Mouse (Mus musculus): ENCODE results near the gene Herc3. TPM values are rescaled to one million over a fixed set of nuclear protein-coding genes. Genes with fewer than 3 reads are reported as not detected.
"Not testable (repeated sequence)": the region's sequence is repeated elsewhere in the genome, so short reads cannot be mapped to it uniquely, and the experiment has no call there.

Herc3 gene
- polyA plus RNA-seq, 1 experiment from 2014 or later: 15.0 TPM

- 0 out of 2 replicates have a peak, but pooled peaks cover 7% of the 10 kb centered on the region for H3K36me3 ChIP-seq (ENCODE audit: poor library complexity, severe bottlenecking)
- no peaks in the 10 kb centered on the region for H3K9me3 ChIP-seq (replicated peaks)
- ATAC-seq: peak; percentile 34; the same call in 1 of the 2 replicates
- H3K9ac ChIP-seq: no peak overlapping the region
- H3K4me3 ChIP-seq: no peak overlapping the region
- H3K27ac ChIP-seq: peak overlapping the region; percentile 59; the same call in 1 of the 2 replicates
- WGBS: 78% methylated on average over 4 of the region's 4 CpGs
- H3K4me1 ChIP-seq: 0 out of 2 replicates have a peak, but pooled peaks cover 3% of the 10 kb centered on the region
- no peaks in the 10 kb centered on the region for H3K27me3 ChIP-seq
- no peak overlapping the region for H3K4me2 ChIP-seq
These were observed 32.5 kb downstream of the Herc3 start for GRCm38 (mm10) chr6:58863631-58864235.

DNA sequence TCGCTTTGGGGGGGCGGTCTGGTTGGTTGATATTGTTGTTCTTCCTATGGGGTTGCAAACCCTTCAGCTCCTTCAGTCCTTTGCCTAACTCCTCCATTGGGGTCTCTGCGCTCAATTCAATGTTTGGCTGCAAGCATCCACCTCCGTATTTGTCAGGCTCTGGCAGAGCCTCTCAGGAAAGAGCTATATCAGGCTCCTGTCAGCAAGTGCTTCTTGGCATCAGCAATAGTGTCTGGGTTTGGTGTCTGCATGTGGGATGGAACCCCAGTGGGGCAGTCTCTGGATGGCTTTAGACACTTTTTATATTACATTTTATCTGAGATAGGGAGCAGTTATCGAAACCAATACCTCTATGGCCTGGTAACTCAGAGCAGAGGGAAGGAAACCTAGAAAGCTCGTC lies 36.6 kb downstream of the Herc3 start:
- not testable (repeated sequence) for H3K9me3 ChIP-seq (replicated peaks); H3K27ac ChIP-seq; H3K4me1 ChIP-seq; H3K4me3 ChIP-seq; H3K4me2 ChIP-seq; H3K27me3 ChIP-seq; ATAC-seq; H3K36me3 ChIP-seq (ENCODE audit: poor library complexity, severe bottlenecking); H3K9ac ChIP-seq
- 97% methylated on average over 6 of the region's 6 CpGs for WGBS

DNA sequence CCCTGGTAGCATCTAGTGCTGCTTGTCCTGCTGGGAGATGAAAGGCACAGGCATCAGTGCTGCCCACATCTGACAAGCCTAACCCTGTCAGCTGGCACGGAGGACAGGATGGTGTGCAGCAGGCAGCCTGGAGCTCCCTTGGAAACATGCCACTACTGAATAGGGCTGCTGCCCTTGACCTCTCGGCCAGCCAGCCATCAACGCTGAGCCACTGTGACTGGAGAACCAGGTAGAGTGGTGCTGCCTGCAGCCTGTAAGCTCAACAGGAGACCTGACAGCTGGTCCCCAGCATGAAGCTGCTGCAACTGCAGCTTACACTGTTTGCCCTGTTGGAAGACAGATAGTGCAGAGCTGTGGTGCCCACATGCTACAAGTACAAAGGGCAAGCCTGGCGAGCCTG lies 48.3 kb downstream of the Herc3 start:
- Histone ChIP-seq H3K9ac (no peak overlapping the region), H3K9me3 (replicated peaks) (no peaks in the 10 kb centered on the region), H3K4me2 (no peak overlapping the region), H3K36me3 (ENCODE audit: poor library complexity, severe bottlenecking) (peaks cover 21% of the 10 kb centered on the region; the same call in 1 of the 2 replicates), H3K27me3 (no peaks in the 10 kb centered on the region), H3K4me3 (no peak overlapping the region), H3K27ac (no peak overlapping the region), H3K4me1 (no peaks in the 10 kb centered on the region)
- no peak for ATAC-seq
- 83% methylated on average over 4 of the region's 4 CpGs for WGBS

DNA sequence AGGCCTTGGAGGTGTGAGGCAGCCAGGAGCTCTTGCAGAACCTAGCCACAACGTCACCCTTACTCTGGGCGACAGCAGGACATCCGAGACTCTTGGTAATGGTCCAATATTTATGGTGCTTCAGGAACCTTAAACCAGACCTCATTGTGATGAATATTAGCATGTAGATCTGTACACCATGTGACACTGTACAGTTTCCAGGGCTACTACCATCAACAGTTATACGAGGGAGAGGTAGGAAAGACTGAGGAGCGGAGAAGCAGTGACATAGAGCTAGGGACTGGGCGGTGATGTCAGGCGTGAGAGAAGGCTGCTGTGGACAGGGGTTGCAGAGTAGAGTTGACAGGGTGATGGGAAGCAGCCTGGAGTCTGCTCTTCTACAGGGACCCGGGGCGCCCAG lies 48.7 kb downstream of the Herc3 start:
- H3K27me3 ChIP-seq: no peaks in the 10 kb centered on the region
- WGBS: 92% methylated on average over 9 of the region's 9 CpGs

GRCm38 (mm10) chr6:58880861-58881260 lies 49.6 kb downstream of the Herc3 start:
- Histone ChIP-seq H3K27ac (no peak overlapping the region), H3K4me2 (no peak overlapping the region), H3K27me3 (no peaks in the 10 kb centered on the region), H3K9ac (no peak overlapping the region), H3K36me3 (ENCODE audit: poor library complexity, severe bottlenecking) (peaks cover 21% of the 10 kb centered on the region; the same call in 1 of the 2 replicates), H3K4me1 (no peaks in the 10 kb centered on the region), H3K9me3 (replicated peaks) (no peaks in the 10 kb centered on the region), H3K4me3 (no peak overlapping the region)
- no peak for ATAC-seq
- WGBS: 96% methylated on average over 5 of the region's 5 CpGs

More for the DNA sequence above, 48.7 kb downstream of the Herc3 start:
- H3K9me3 ChIP-seq (replicated peaks): no peaks in the 10 kb centered on the region
- no peak overlapping the region for H3K27ac ChIP-seq
- H3K4me3 ChIP-seq: no peak overlapping the region
- peaks cover 21% of the 10 kb centered on the region; the same call in 1 of the 2 replicates for H3K36me3 ChIP-seq (ENCODE audit: poor library complexity, severe bottlenecking)
- no peak overlapping the region for H3K4me2 ChIP-seq
- ATAC-seq: 0 out of 2 replicates have a peak, but pooled peaks have one; percentile 21
- no peaks in the 10 kb centered on the region for H3K4me1 ChIP-seq
- H3K9ac ChIP-seq: no peak overlapping the region

- no peak for ATAC-seq
- Histone ChIP-seq H3K27me3 (no peaks in the 10 kb centered on the region), H3K36me3 (ENCODE audit: poor library complexity, severe bottlenecking) (peaks cover 17% of the 10 kb centered on the region; the same call in 1 of the 2 replicates), H3K4me2 (no peak overlapping the region), H3K9me3 (replicated peaks) (no peaks in the 10 kb centered on the region), H3K9ac (no peak overlapping the region), H3K4me3 (no peak overlapping the region), H3K4me1 (no peaks in the 10 kb centered on the region), H3K27ac (no peak overlapping the region)
- WGBS: 88% methylated on average over 3 of the region's 3 CpGs
These were observed 50.1 kb downstream of the Herc3 start for GRCm38 (mm10) chr6:58881363-58881762.

GRCm38 (mm10) chr6:58882271-58882670 lies 51.0 kb downstream of the Herc3 start:
- Histone ChIP-seq H3K4me1 (no peaks in the 10 kb centered on the region), H3K27me3 (no peaks in the 10 kb centered on the region), H3K9ac (no peak overlapping the region), H3K9me3 (replicated peaks) (no peaks in the 10 kb centered on the region), H3K4me3 (no peak overlapping the region), H3K36me3 (ENCODE audit: poor library complexity, severe bottlenecking) (peaks cover 15% of the 10 kb centered on the region; the same call in 1 of the 2 replicates), H3K4me2 (no peak overlapping the region), H3K27ac (no peak overlapping the region)
- ATAC-seq: no peak
- 80% methylated on average over 6 of the region's 6 CpGs for WGBS

DNA sequence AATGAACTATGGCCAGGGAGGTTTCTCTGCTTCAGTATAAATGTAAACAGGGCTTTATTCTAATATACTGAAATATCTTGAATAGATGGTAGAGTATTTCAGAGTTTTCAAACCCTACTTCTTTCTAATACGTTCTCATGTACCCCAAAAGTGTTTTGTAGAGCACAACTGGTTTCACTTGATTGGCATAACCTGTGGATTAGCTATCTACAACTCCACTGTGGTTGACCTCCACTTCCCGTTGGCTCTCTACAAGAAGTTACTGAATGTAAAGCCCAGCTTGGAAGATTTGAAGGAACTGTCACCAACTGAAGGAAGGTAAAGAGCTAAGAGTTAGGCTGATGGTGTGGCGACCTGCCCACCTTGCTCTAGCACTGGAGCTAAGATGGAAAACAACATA lies 58.7 kb downstream of the Herc3 start:
- Histone ChIP-seq H3K4me1 (no peaks in the 10 kb centered on the region), H3K9ac (no peak overlapping the region), H3K27ac (no peak overlapping the region), H3K27me3 (0 out of 2 replicates have a peak, but pooled peaks cover 3% of the 10 kb centered on the region), H3K4me3 (no peak overlapping the region), H3K9me3 (replicated peaks) (no peaks in the 10 kb centered on the region), H3K36me3 (ENCODE audit: poor library complexity, severe bottlenecking) (peaks cover 9% of the 10 kb centered on the region; the same call in 1 of the 2 replicates), H3K4me2 (no peak overlapping the region)
- no peak for ATAC-seq
- WGBS: 94% methylated on average over 3 of the region's 3 CpGs

GRCm38 (mm10) chr6:58893307-58893706 lies 62.0 kb downstream of the Herc3 start:
- Histone ChIP-seq H3K4me1 (peaks cover 15% of the 10 kb centered on the region), H3K27me3 (0 out of 2 replicates have a peak, but pooled peaks cover 3% of the 10 kb centered on the region), H3K9ac (no peak overlapping the region), H3K4me3 (no peak overlapping the region), H3K9me3 (replicated peaks) (no peaks in the 10 kb centered on the region), H3K36me3 (ENCODE audit: poor library complexity, severe bottlenecking) (peaks cover 9% of the 10 kb centered on the region; the same call in 1 of the 2 replicates), H3K27ac (no peak overlapping the region), H3K4me2 (no peak overlapping the region)
- ATAC-seq: no peak
- WGBS: 94% methylated on average over 6 of the region's 6 CpGs

DNA sequence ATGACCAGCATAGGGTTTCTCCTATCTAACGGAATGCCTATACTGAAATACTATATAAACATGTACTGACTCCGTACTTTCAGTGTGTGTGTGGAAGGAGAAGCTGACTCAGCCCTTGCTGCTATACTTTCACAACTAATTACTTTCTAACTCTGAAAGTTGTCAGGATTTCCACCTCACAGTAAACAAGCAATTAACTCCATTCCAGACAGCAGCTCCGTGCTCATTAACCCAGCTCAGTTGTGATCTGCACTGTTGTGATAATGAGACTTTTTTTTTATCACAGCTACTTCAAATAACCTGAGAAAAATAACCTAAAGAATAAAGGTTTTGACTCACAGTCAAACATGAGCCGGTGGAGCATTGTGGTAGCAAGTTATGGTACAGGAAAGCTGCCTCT lies 63.7 kb downstream of the Herc3 start:
- Histone ChIP-seq H3K4me2 (no peak overlapping the region), H3K27me3 (0 out of 2 replicates have a peak, but pooled peaks cover 3% of the 10 kb centered on the region), H3K9me3 (replicated peaks) (no peaks in the 10 kb centered on the region), H3K36me3 (ENCODE audit: poor library complexity, severe bottlenecking) (peaks cover 8% of the 10 kb centered on the region; the same call in 1 of the 2 replicates), H3K9ac (no peak overlapping the region), H3K27ac (no peak overlapping the region), H3K4me3 (no peak overlapping the region), H3K4me1 (peaks cover 19% of the 10 kb centered on the region)
- WGBS: 32% methylated on average over 4 of the region's 4 CpGs
- ATAC-seq: peak; percentile 78

- WGBS: 62% methylated on average over 3 of the region's 3 CpGs
- H3K9ac ChIP-seq: no peak overlapping the region
- 0 out of 2 replicates have a peak, but pooled peaks cover 3% of the 10 kb centered on the region for H3K27me3 ChIP-seq
- no peak overlapping the region for H3K4me3 ChIP-seq
- no peaks in the 10 kb centered on the region for H3K36me3 ChIP-seq (ENCODE audit: poor library complexity, severe bottlenecking)
- H3K27ac ChIP-seq: no peak overlapping the region
- H3K9me3 ChIP-seq (replicated peaks): no peaks in the 10 kb centered on the region
- no peak for ATAC-seq
- peaks cover 19% of the 10 kb centered on the region for H3K4me1 ChIP-seq
- no peak overlapping the region for H3K4me2 ChIP-seq
These were observed 65.4 kb downstream of the Herc3 start for GRCm38 (mm10) chr6:58896648-58897047.

DNA sequence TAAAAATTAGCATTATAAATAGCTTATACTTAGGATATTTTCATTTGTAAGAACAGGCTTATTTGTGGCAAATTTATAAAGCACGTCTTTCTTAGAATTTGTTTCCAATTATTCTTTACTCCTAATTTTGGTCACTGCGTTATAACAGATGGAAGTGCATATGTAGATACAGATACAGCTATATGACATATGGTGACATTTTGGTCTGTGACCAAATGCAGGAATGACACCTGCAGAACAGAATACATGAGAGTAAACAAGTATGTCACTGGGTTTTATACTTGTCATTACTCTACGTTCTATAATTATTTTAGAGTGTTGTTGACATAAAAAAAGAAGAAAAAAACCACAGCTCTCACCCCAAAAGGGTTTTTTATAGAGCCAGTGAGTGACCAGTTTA lies 67.8 kb downstream of the Herc3 start:
- peak; percentile 34; the same call in 1 of the 2 replicates for ATAC-seq
- no peaks in the 10 kb centered on the region for H3K36me3 ChIP-seq (ENCODE audit: poor library complexity, severe bottlenecking)
- no peak overlapping the region for H3K27ac ChIP-seq

More for the DNA sequence above, 67.8 kb downstream of the Herc3 start:
- H3K9me3 ChIP-seq (replicated peaks): no peaks in the 10 kb centered on the region
- H3K4me3 ChIP-seq: no peak overlapping the region
- H3K4me2 ChIP-seq: no peak overlapping the region
- H3K4me1 ChIP-seq: peaks cover 33% of the 10 kb centered on the region
- no peak overlapping the region for H3K9ac ChIP-seq
- no peaks in the 10 kb centered on the region for H3K27me3 ChIP-seq
- WGBS: 79% methylated on average over 3 of the region's 3 CpGs

Measured in forebrain, embryonic 13.5 days (tissue).